Mouse (Mus musculus) left cerebral cortex, postnatal 4 days (tissue): ENCODE measurements around the gene Optc. TPM values are rescaled to one million over a fixed set of nuclear protein-coding genes. Genes with fewer than 3 reads are reported as not detected.

Experiments
- DNase-seq: peaks from one replicate; pipeline ENCODE4 v3.0.0-alpha.2; 2022
- intact Hi-C: fragments of 180-260 bp; cut with DNase I; formaldehyde crosslinking; loops from one replicate; pipeline ENCODE4 v1.15.1; 2025
- total RNA-seq, 2 experiments: library from RNA; stranded (reverse); gene quantifications; 2 replicates each; pipeline ENCODE4 v1.2.3; 2021

Gene Optc
- total RNA-seq, 2 experiments from 2014 or later, result 2.3 to 2.7 TPM

DNA sequence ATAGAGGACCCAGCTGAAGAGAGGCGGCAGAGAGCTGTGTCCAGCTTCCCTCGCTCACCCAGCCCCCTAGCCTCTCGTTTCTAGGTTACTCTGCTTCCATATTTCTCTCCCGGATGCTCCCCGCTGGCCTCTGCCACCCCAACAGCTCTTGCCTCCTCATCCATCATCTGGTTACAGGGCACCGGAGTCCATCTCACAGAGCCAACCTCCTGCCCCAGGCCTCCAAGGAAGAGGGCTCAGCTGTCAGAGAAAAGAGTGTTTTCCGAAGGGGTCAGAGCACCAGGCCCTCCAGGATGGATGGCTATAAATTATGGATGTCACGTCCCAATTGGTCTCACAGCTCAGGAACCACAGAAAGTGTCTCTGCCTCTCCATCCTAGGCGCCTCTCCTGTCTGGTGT is 23.1 kb downstream of the Optc start:
- intact Hi-C loops, result no loop called here
- DNase-seq, result no peak

DNA sequence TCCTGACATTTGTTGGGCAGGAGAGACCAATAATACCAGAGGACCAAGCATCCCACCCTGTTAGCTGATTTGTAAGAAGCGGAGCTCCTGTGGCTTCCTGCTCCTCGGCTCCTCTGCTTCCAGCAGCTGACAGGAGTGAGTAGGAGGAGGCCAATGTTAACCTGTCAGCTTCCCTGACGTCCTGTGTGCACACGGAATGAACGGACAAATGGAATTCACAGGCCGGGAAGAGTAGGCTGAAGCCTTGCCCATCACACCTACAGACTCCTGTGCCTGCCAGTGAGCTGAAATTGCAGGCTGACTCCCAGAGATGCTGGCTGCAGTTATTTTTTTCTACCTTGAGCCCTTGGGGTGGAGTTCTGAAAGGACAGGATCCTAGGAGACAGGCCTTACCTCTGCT is 23.7 kb downstream of the Optc start:
- DNase-seq, result no peak
- intact Hi-C loops, result no loop called here

DNA sequence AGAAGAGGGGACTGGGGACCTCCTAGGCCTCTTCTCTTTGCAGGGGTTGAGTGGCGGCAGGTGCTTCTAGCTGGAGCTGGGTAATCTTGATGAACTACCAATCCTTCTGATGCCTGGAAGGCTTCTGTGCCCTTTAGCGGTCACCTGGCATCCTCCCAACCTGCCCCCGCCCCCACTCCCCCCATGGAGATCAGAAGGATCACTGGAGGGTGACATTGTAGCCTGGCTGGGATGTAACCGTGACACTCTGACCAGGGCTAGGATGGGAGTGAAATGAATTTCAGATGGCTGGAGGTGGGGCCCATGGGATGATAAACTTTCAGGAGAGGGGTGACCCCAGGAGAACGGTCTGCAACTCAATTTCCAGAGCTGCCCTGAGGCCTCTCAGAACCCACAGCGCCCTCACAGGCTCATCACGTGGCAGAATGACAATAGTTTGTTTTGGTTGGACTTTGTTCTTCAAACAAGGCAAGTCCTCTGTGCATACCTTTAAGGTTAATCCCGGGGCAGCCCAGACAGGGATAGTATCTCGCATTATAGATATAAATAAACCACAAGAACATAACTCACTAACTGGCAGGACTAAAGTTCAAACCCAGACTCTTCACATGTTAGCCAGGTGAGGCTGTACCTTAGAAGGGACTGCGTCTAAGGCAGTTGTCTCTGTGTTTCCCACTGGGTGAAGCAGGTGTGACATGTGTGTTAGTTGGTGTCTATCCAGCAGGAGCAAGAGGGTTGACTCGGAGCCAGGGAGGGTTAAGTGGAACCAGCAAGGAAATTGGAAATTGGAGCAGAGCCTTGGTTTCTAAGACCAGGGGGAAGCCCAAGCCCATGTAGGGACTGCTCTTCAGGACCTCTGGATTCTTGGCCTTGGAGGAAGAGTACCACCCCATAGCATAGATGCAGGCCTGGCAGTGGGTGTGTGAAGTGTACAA is 25.2 kb downstream of the Optc start:
- no peak for DNase-seq
- intact Hi-C loops, result no loop called here

DNA sequence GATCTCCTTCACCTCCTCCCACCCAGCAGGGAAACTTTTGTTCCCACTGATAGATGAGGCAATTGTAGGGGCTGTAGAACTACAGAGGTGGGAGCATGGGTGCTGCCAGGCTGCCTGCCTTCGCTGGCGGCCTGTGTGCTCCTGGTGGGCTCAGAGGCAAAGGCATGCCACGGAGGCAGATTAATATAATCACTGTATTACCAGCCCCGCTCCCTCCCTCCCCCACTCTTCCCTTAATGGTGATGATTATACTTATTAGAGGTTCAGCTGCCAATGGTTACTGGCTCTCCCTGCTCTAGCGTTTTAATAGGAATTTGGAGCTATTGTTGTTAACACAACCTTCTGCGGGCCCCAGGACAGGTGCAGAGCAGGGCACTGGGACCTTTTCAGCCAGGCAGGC is 26.0 kb downstream of the Optc start:
- DNase-seq, result no peak
- intact Hi-C loops, result no loop called here

DNA sequence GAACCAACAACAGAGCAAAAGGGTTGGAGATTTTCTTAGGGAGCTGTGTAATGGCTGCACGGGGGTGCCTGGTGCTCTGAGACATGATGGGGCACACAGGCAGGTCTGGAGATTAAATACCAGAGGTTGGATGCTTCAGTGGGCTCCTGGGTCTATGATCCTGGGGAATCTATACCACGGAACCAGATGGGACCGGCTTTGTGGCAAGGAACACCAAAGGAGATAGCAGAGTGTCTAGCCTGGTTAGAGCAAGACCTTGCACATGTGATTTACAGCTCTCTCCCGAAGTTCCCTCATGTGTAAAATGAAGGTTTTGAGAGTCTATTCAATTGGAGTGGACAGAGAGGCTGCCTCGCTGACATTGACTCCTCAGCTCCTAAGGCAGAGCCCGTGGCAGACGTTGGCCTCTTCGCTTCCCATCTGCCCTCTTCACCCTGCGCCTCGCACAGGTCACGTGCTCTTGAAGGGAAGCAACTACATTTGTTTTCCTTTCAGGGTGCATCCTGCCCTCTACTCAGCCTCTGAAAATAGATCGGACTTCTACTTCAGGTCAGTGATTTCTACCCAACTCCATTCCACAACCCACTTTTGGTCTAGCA is 28.9 kb downstream of the Optc start:
- intact Hi-C loops, result no loop called here
- DNase-seq, result no peak

DNA sequence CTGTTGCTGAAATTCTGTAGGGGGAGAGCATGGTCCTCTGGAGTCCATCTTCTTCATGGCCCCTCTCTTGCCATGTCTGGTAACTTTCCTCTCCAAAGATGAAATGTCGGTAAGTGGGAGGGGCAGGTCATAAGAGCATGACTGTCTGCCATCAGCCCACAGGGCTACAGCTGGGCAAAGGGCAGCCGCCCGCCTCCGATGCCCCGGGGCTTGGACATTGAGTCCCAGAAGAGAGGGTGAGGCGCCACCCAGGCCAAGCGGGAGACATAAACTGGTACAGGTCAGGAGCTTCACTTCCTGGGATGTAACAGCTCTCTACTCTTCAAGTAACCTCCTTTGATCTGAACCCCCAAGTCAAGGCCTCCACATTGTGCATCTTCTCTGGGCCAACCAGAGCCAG is 30.9 kb downstream of the Optc start:
- no peak for DNase-seq
- intact Hi-C loops, result no loop called here

DNA sequence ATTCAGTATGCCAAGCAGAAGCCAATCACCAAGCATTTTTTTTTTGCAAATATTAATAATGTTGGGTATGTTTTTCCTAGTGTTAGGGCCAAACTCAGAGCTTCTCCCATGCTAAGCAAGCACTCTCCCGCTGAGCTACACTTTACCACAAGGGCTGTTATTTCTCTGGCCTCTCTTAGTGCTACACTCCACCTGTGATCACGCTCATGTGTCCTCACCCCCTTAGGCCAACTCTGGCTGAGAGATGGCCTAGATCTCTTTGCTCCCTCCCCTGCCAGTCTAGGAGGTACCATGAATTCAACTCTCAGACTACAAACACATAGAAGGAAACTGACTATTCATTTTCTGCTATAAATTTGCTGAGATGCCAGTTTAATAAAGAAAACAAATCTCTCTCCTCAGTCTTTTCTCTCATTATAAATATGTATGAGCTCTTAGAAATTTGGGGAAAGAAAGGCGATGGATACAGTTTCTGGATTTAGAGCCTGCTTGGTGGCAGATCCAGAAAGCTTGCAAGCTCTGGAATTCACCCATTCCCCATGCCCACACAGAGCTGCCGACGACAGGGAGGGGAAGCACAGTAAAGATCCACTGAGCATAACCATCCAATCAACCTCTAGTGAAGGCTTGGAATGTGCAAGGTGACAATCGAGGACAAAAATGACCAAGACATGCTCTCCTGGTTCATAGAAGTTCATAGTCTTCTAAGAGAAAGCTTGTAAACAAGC is 34.5 kb downstream of the Optc start:
- no peak for DNase-seq
- intact Hi-C loops, result no loop called here

DNA sequence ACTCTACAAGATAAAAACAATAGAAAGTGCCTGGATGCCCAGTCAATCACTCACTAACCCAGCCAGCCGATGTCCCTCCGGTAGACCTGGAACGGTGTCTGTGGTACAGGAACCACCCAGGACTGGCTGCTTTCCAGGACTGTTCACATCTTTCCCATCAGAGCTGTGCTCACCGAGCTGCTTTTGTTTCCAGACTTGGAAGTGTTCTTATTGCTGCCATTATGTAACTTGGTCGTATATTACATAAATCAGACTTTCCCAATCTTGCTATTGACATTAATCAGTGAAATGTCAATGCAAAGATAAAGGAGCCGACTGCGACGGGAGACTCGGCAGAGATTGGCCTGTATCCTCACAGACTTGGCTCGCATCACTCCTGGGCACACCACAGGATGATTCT is 36.6 kb downstream of the Optc start:
- intact Hi-C loops, result no loop called here

DNA sequence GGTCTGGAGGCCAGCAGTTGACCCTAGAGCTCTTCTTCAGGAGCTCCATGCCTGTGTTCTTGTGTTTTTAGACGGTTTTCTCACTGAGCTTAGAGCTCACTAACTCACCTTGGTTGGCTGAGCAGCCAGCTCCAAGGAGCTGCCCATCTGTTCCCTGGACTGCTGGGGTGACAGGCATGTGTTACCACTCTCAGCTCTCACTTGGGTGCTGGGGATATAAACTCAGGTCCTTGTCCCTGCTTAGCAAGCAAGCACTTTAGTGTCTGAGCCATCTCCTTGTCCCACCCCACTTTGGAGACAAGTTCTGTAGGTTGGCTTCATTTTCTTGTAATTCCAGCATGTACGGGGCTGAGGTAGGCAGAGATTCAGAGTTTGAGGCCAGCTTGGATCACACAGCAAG is 38.6 kb downstream of the Optc start:
- intact Hi-C loops, result no loop called here
- DNase-seq, result peak; percentile 18

More for the DNA sequence above, 36.6 kb downstream of the Optc start:
- no peak for DNase-seq

DNA sequence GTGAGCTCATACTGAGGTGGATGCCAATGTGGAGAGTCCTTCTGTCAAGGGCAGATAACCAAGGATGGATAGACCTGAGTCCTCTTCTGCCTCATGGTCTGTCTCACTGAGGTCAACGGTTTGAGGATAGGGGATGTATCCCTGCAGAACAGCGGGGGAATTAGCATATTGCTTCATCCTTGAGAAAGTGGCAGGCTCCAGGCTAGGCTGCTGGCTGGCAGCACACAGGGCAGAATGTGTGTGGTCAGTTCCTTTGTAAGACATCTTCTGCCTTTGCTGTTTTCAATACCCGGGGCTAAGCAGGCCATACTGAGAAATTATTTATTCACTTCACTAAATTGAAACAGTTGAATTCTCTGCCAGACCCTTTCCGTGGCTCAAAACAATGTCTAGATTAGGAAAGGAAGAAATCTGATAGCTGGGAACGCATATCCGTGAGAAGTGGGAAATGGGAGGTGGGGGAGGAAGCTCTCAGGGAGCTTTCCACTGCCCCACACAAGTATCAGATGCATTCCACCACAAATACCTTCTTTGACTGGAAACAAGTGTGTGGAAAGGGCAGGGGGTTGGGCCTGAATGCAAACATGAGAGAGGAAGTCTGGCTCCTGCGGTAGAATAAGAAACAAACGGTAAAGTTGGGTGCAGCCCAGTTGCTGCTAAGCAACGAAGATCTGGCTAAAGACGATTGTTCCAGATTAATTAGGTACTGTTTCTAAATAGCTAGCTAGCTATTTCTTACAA is 44.4 kb downstream of the Optc start:
- DNase-seq, result no peak

DNA sequence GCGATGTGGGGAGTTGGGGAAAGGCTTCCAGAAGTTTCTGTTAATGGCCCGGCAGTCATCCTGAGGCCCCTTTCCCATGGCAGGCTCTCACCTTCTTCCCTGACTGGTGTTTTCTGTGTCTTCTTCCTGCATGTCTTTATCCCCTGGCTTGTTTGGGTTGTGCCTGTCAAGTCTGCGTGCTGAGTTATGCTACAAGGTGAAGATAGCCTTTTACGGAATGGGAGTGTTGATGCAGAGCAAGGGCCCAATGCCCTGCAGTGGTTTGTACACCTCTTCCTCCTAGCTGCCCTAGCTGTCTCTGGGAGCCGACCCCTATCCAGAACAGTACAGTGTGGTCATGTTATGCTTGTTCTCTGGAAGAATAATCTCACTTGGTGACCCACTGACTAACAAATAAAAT is 46.8 kb downstream of the Optc start:
- intact Hi-C loops, result no loop called here
- DNase-seq, result no peak

More for the DNA sequence above, 44.4 kb downstream of the Optc start:
- intact Hi-C loops, result no loop called here

DNA sequence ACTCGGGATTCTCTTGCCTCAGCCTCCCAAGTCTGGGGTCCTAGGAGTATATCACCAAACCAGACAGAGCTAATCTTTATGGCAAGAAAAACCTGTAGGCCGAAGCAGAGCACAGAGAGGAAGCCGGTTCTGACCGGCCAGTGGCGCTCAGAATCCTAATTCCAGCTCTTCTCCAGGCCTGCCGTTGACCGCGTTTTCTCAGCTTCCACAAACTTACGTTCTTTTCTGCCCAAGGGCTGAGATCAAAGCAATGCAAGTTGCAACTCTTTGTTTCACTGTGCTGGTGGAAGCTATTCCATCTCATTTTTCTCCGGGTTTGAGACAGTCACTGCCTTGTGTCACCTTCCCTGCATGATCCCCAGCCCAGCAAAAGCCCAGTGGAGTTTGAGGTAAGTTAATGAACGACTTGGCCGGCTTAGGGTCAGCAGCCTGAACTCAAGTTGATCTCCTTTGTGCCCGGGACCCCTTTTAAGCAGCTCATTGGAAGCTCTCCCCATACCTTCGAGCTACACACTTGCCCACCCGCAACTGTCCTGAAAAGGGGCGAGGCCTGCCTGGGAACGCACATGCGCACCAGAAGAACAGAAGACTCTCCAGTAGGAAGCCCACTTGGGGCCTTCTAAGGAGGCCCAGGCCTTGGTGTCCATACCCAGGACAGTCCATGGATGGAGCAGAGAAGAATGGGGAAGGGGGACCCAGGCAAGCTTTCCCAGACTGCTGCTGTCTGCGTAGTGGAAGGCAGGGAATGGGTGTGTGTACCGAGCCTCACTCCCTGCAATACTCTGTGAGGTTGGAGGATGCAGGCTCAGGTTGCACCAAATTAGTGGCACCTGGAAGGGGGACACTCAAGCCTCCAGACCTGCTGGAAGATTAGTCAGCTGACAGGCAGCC is 47.7 kb downstream of the Optc start:
- intact Hi-C loops, result no loop called here
- no peak for DNase-seq

DNA sequence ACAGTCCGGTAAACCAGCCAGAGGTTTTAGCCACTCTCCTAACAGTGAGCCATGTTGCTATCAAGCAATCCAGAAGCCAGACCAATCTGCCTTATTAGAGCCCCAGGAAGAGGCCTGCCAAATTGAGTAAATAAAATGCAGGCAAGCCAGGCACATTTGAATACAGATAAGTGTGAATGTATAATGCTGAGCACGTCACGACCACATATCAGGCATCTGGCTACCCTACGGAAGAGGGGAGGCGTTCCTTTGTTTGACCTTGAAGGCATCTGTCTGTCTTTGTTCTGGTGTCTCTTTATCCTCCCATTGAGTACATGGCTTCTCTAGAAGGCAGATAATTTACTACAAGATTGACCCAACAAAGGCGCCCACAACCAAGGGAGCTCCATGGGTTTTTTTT is 48.5 kb downstream of the Optc start:
- intact Hi-C loops, result no loop called here
- DNase-seq, result no peak

DNA sequence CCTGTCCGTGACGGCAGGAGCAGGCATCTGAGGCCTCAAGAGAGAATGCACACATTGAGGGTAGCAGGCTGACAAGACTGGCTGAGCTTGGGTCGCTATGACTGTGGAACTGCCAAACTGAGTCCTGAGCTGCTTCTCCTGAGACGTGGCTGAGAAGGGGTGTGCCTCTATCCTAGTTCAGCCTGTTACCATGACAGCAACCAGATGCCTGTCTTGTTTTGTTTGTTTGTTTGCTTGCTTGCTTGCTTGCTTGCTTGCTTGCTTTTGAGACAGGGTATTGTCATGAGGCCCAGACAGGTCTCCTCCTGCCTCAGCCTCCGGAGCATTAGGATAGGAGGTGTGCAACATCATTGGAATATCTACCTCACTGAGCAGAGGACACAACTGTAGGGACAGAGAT is 50.0 kb downstream of the Optc start:
- intact Hi-C loops, result no loop called here
- no peak for DNase-seq

DNA sequence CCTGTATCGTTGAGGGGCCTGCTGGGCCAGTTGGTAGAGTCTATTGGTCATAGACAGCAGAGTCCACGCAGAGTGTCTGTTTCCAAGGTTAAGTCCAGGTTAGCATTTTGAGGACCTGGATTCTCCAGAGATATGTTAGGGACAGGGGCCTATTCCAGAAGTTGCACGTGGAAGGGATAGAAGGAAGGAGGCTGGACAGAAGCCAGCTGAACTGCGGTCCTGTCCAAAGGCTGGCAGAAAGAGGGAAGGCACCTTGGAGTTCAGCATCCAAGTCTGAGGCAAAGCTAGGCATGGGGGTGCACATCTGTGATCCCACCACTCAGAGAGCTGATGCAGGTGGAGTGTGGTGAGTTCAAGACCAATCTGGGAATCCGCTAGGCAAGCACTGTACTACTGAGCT is 50.6 kb downstream of the Optc start:
- intact Hi-C loops, result no loop called here
- no peak for DNase-seq

DNA sequence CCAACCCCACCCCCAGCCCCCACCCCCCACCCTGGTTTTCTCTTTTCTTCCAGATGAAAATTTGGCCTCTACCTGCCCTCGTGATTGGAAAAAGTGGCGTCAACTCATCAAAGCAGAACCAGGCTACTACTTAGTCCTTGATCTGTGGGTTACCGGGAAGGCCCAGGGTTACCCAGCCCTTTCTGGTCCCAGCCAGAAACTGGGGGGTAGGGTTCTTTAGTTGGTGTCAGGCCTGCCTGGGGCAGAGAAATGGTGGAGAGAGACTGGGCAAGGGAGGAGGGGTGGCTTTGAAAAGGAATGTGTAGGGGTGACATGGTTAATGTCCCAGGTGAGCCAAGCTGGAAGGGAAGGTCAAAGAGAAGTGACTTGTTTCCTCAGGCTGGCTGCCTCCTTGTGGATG is 51.1 kb downstream of the Optc start:
- no peak for DNase-seq
- intact Hi-C loops, result no loop called here

DNA sequence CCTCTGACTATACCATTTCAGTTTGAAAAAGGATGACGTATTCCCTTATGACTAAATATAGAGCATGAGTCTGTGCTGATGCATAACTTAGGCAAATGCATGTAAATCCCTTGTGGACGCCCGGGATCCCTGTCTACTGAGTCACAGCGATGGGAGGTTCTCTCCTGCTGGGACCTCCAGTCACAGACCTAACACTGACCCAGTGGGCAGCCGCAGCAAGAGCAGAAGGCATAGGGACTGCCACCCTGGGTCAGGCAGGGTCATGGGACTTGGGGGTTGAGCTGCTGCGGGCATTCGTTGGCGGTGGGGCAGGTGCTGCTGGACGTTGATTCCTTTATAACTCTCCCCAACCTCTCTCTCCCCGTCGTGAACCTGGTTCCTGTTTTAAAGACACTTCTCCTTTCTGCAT is 51.7 kb downstream of the Optc start:
- no peak for DNase-seq
- intact Hi-C loops, result no loop called here

DNA sequence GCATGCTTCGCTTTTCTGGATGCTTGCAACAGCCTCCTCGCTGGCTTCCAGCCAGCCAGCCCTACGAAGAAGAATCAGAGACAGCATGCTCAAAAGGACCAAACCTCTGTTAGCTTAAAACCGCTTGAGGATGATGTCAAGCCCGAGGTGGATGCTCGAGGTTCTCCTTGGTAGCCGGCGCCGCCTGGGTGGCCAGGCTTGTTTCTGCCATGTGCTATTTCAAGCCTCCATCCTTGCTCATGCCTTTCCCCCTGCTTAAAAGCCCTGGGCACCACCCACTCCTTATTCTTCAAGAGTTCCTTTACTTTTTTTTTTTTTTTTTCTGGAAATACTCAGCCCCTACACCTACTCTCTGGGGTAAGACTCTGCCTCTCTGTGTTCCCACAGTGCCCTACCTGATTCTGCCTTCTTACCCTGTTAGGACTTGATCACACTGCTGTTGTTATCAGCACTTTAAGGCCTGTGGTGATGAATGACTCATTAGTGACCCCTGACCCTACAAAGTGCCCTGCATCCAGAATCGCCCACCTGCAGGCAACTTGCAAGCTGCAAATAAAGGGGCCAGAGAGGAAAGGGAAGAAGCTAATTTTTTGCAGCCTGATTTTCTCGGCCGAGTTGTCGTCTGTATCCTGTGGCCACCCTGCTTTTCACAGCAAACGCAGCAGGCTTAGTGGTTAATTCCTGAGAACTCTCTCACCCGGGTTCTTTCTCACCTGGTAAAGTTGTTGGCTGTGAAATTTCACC is 52.4 kb downstream of the Optc start:
- intact Hi-C loops, result no loop called here
- DNase-seq, result peak; percentile 38
